Mouse (Mus musculus): ENCODE measurements around the gene Dusp8.
"Not testable (repeated sequence)": the region's sequence is repeated elsewhere in the genome, so short reads cannot be mapped to it uniquely, and the experiment has no call there.

DNA sequence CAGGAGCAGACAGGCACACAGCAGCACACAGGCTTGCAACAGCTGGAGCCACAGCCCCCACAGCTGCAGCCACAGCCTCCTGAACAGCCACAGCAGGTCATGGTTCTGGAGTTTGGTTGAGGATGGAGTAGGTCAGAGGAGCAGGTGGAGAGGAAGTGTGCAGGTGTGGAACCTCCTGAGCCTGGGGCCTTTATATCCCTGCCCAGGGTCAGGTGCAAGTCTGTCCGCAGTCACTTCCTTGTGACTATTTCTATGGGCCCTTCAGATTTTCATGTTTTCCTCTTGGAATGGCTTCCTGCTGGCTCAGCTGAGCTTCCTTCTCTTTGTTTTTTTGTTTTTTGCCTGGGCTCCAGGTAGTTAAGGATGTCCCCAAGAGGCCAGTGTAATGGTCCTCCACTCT lies 25.0 kb upstream of the Dusp8 start, which contains the start of gene Gm45618:
- not testable (repeated sequence) for TF ChIP-seq EP300, CTCF (IDR thresholded peaks at IDR 0.05)

All from lung, postnatal 0 days (tissue).